Mouse (Mus musculus) C2C12 (cell line): ENCODE results near the gene Gm13539. TPM values are rescaled to one million over a fixed set of nuclear protein-coding genes. Genes with fewer than 3 reads are reported as not detected.

ENCODE experiments used
- H3K27me3 ChIP-seq: one replicate; pipeline ENCODE4 v1.6.1; 2011; ENCODE audit not compliant: control insufficient read depth, insufficient read depth, insufficient read length
- H3K36me3 ChIP-seq: one replicate; pipeline ENCODE4 v1.6.1; 2011; ENCODE audit not compliant: control insufficient read depth, insufficient read depth
- H3K4me3 ChIP-seq: one replicate; pipeline ENCODE4 v1.5.1; 2011; ENCODE audit warnings: mild to moderate bottlenecking, control low read depth; ENCODE audit not compliant: poor library complexity, insufficient read depth, severe bottlenecking
- H3K79me2 ChIP-seq: one replicate; pipeline ENCODE4 v1.6.1; 2011; ENCODE audit not compliant: control insufficient read depth, insufficient read depth
- H3K79me3 ChIP-seq: one replicate; pipeline ENCODE4 v1.6.1; 2011; ENCODE audit warnings: low read depth, control low read depth
- H3ac ChIP-seq: one replicate; pipeline ENCODE3; 2011; ENCODE audit warnings: low read depth; ENCODE audit not compliant: control insufficient read depth, insufficient read length
- CEBPB ChIP-seq: IDR thresholded peaks from one replicate; pipeline ENCODE4 v1.6.1; 2011; ENCODE audit warnings: low read depth, mild to moderate bottlenecking, control low read depth, moderate library complexity
- CTCF ChIP-seq: IDR thresholded peaks from one replicate; pipeline ENCODE4 v1.5.1; 2011; ENCODE audit not compliant: control insufficient read depth, insufficient read depth, insufficient read length
- FOSL1 ChIP-seq: IDR thresholded peaks from one replicate; pipeline ENCODE4 v1.8.0; 2011; ENCODE audit warnings: mild to moderate bottlenecking, low read length; ENCODE audit not compliant: poor library complexity, insufficient read depth, severe bottlenecking
- MAX ChIP-seq: IDR thresholded peaks from one replicate; pipeline ENCODE4 v1.6.1; 2011; ENCODE audit warnings: mild to moderate bottlenecking, control low read depth
- MYOD1 ChIP-seq: IDR thresholded peaks from one replicate; pipeline ENCODE4 v1.6.1; 2011; ENCODE audit warnings: low read depth; ENCODE audit not compliant: control insufficient read depth, insufficient read length
- MYOG ChIP-seq: IDR thresholded peaks from one replicate; pipeline ENCODE4 v1.6.1; 2011; ENCODE audit not compliant: control insufficient read depth, insufficient read length; ENCODE audit errors: extremely low read depth
- USF1 ChIP-seq: IDR thresholded peaks from one replicate; pipeline ENCODE4 v1.6.1; 2011; ENCODE audit warnings: low read depth, mild to moderate bottlenecking, control low read depth, moderate library complexity
- polyA plus RNA-seq: library from polyadenylated mRNA; unstranded; fragments of >200 nt; fragmentation: generic; extraction: Trizol; gene quantifications from one replicate; pipeline ENCODE4 v1.2.1, GENCODE M21; 2012; ENCODE audit warnings: missing spikeins

The Gm13539 gene
- polyA plus RNA-seq, 1 experiment: not detected

- Histone ChIP-seq H3K36me3 (no peaks in the 10 kb centered on the region), H3K79me2 (no peaks in the 10 kb centered on the region), H3K4me3 (no peak within 1 kb of the TSS), H3K27me3 (peaks cover 28% of the 10 kb centered on the region), H3ac (no peak within 1 kb of the TSS), H3K79me3 (no peaks in the 10 kb centered on the region)
- TF ChIP-seq MAX (no peak), MYOD1 (no peak), USF1 (no peak), MYOG (no peak), CTCF (no peak), FOSL1 (no peak), CEBPB (no peak)
These were observed 16.8 kb upstream of the Gm13539 start, which contains the start of gene Lcn3 for GRCm38 (mm10) chr2:25765269-25765668. Lcn3 (plus strand) TSS chr2:25765569.

DNA sequence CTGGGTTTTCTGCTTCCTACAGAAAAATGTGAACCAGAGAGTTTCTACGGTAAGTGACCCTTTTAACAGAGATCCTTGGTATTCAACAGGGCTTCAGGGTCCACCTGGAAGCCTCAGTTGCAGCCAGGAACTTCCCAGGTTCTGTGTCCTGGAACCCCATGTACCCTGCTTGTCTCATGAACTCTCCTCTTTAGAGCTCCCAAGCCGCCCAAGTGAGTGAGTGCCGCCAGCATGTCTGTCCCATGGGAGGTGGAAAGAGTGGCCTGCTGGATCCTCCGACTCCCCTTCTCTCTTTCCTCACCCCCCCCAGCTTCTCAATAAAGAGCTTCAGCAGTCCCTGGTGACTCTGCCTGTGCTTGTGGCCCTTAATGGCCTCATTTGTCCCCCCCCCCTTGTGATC, 14.3 kb upstream of the Gm13539 start:
- TF ChIP-seq USF1 (no peak), MAX (no peak), CTCF (no peak), CEBPB (no peak), MYOG (no peak), FOSL1 (no peak), MYOD1 (no peak)
- H3K36me3 ChIP-seq: no peaks in the 10 kb centered on the region
- H3K4me3 ChIP-seq: no peak overlapping the region
- no peaks in the 10 kb centered on the region for H3K79me3 ChIP-seq
- H3ac ChIP-seq: no peak overlapping the region
- peaks cover 20% of the 10 kb centered on the region for H3K27me3 ChIP-seq
- H3K79me2 ChIP-seq: no peaks in the 10 kb centered on the region

DNA sequence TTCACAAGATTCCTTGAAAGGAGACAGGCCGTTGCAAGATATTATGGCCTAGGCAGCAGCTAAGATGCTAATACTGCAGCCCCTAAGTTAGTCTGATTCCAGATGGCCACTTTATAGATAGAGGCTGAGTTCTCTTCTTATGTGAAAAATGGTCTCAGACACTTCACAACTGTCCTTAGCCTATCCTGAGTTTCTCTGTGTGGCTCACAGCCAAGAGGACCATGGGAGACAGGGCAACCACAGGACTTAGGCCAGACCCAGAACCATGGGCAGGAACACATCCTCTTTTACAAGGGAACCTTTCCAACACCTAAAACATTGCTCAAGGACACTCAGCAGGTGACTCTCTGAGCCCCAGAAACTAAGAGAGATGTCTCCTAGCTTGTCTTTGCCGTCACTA, 8.6 kb upstream of the Gm13539 start:
- Histone ChIP-seq H3ac (no peak overlapping the region), H3K27me3 (peaks cover 32% of the 10 kb centered on the region), H3K36me3 (no peaks in the 10 kb centered on the region), H3K79me3 (no peaks in the 10 kb centered on the region), H3K4me3 (no peak overlapping the region), H3K79me2 (no peaks in the 10 kb centered on the region)
- TF ChIP-seq FOSL1 (no peak), CEBPB (no peak), MYOG (no peak), USF1 (no peak), CTCF (no peak), MYOD1 (no peak), MAX (no peak)

DNA sequence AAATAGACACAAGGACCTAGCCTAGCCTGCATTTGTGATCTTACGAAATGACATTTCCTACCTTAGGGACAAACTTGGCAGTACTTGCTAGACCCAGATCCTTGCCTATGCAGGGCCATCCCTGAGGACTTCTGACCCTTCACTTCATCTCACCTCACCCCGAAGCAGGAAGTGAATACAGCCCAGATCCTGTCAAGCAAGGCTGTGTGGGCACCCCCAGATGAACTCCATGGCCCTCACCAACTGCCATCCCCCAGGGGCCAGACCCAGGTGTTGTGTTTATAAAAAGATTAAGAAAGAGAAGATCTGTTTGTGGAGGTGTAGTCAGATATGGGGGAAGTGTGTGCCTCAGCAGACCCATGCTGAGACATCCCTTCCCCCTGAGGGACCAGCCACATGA, 7.4 kb upstream of the Gm13539 start:
- H3ac ChIP-seq: no peak overlapping the region
- H3K27me3 ChIP-seq: peaks cover 28% of the 10 kb centered on the region
- no peak for TF ChIP-seq USF1
- no peak for TF ChIP-seq CTCF
- no peak for TF ChIP-seq MYOG
- no peak for TF ChIP-seq MAX
- no peak for TF ChIP-seq CEBPB
- TF ChIP-seq MYOD1: no peak
- no peak for TF ChIP-seq FOSL1
- H3K79me3 ChIP-seq: no peaks in the 10 kb centered on the region
- H3K79me2 ChIP-seq: no peaks in the 10 kb centered on the region
- H3K4me3 ChIP-seq: no peak overlapping the region
- no peaks in the 10 kb centered on the region for H3K36me3 ChIP-seq

GRCm38 (mm10) chr2:25775991-25776390, 6.1 kb upstream of the Gm13539 start:
- Histone ChIP-seq H3K79me2 (no peaks in the 10 kb centered on the region), H3K4me3 (no peak overlapping the region), H3K27me3 (peaks cover 28% of the 10 kb centered on the region), H3ac (no peak overlapping the region), H3K79me3 (no peaks in the 10 kb centered on the region), H3K36me3 (no peaks in the 10 kb centered on the region)
- TF ChIP-seq MYOG: no peak
- TF ChIP-seq CEBPB: no peak
- TF ChIP-seq USF1: no peak
- no peak for TF ChIP-seq MYOD1
- TF ChIP-seq CTCF: no peak
- TF ChIP-seq FOSL1: no peak
- no peak for TF ChIP-seq MAX

- Histone ChIP-seq H3K27me3 (peaks cover 23% of the 10 kb centered on the region), H3K79me2 (no peaks in the 10 kb centered on the region), H3ac (no peak within 1 kb of the TSS), H3K79me3 (no peaks in the 10 kb centered on the region), H3K4me3 (no peak within 1 kb of the TSS), H3K36me3 (no peaks in the 10 kb centered on the region)
- TF ChIP-seq CTCF: no peak
- TF ChIP-seq FOSL1: no peak
- TF ChIP-seq MYOD1: no peak
- TF ChIP-seq USF1: no peak
- TF ChIP-seq MYOG: no peak
- TF ChIP-seq MAX: no peak
- TF ChIP-seq CEBPB: no peak
These were observed 5.3 kb upstream of the Gm13539 start, which contains the start of gene Lcn11 for GRCm38 (mm10) chr2:25776717-25777116. Lcn11 (plus strand) TSS chr2:25777017.
